Mouse (Mus musculus) layer of hippocampus, adult 9-10 months (tissue): ENCODE measurements at regions not wholly inside any gene's neighbourhood (a gene's known extent, or its start where the extent isn't known, plus 50 kb on each side); places are given as distances from the start of the nearest gene placed in this dataset.
"Not testable (repeated sequence)": the region's sequence is repeated elsewhere in the genome, so short reads cannot be mapped to it uniquely, and the experiment has no call there.

ENCODE experiments used
- DNase-seq: peaks from one replicate; pipeline ENCODE4 v3.0.0; 2022; ENCODE audit warnings: low spot score

GRCm38 (mm10) chr14:113838237-113838636 lies 523.8 kb downstream of the Tpm3-rs7 start:
- DNase-seq = no peak

- DNase-seq = not testable (repeated sequence)
Measured at GRCm38 (mm10) chr14:113847836-113848235, 533.4 kb downstream of the Tpm3-rs7 start.

- no peak for DNase-seq
Measured at GRCm38 (mm10) chr14:113852988-113853387, 538.6 kb downstream of the Tpm3-rs7 start.

- peak; percentile 11 for DNase-seq
Measured at GRCm38 (mm10) chr14:113867123-113868019, 553.0 kb downstream of the Tpm3-rs7 start.

- DNase-seq = no peak
Measured at GRCm38 (mm10) chr14:113883581-113883980, 569.2 kb downstream of the Tpm3-rs7 start.

GRCm38 (mm10) chr14:113886925-113887871 lies 572.8 kb downstream of the Tpm3-rs7 start:
- no peak for DNase-seq

GRCm38 (mm10) chr14:113930779-113931178 lies 616.4 kb downstream of the Tpm3-rs7 start:
- no peak for DNase-seq

- no peak for DNase-seq
Measured at GRCm38 (mm10) chr14:113933841-113934240, 619.4 kb downstream of the Tpm3-rs7 start.
